Mouse (Mus musculus) ES-E14 (cell line): Measurements from ENCODE around the gene Osgin1. TPM values are rescaled to one million over a fixed set of nuclear protein-coding genes. Genes with fewer than 3 reads are reported as not detected.

Experiments
- DNase-seq: peaks from one replicate; pipeline ENCODE4 v3.0.0-alpha.2; 2013; ENCODE audit warnings: low read depth, low spot score
- H3K27ac ChIP-seq: 2 replicates; pipeline ENCODE4 v1.5.1; 2012; ENCODE audit warnings: low read depth, mild to moderate bottlenecking, low read length, moderate library complexity, mixed read lengths; ENCODE audit not compliant: poor library complexity, insufficient read depth, severe bottlenecking
- H3K36me3 ChIP-seq: 2 replicates; pipeline ENCODE4 v1.6.1; 2012; ENCODE audit warnings: mild to moderate bottlenecking, low read length, moderate library complexity, mixed read lengths; ENCODE audit not compliant: control insufficient read depth, poor library complexity, insufficient read depth, severe bottlenecking
- H3K4me1 ChIP-seq, 2 experiments: fragments of 150-350 bp in 1 of 2; sonication (generic) in 1 of 2; 2 replicates each; pipeline ENCODE4 v1.6.1; 2012; ENCODE audit warnings: low read length in 2 of 2, mild to moderate bottlenecking in 1 of 2, mixed read lengths in 1 of 2; ENCODE audit not compliant: control insufficient read depth in 2 of 2, insufficient read depth in 2 of 2, poor library complexity in 1 of 2
- H3K4me3 ChIP-seq, 2 experiments: fragments of 150-350 bp in 1 of 2; sonication (generic) in 1 of 2; 2 replicates each; pipeline ENCODE4 v1.5.1; 2012; ENCODE audit warnings: low read length in 2 of 2, low read depth in 1 of 2, mild to moderate bottlenecking in 1 of 2, mixed read lengths in 1 of 2; ENCODE audit not compliant: insufficient read depth in 1 of 2, poor library complexity in 1 of 2, severe bottlenecking in 1 of 2
- H3K9ac ChIP-seq: 2 replicates; pipeline ENCODE4 v1.6.1; 2012; ENCODE audit warnings: low read depth, mild to moderate bottlenecking, low read length, mixed read lengths; ENCODE audit not compliant: poor library complexity, insufficient read depth, severe bottlenecking
- H3K9me3 ChIP-seq: fragments of 150-350 bp; sonication (generic); 2 replicates; pipeline ENCODE4 v1.6.1; 2012; ENCODE audit warnings: low read depth, mild to moderate bottlenecking, low read length; ENCODE audit not compliant: control insufficient read depth, insufficient read depth
- CHD2 ChIP-seq: IDR thresholded peaks from 2 replicates; pipeline ENCODE4 v1.6.1; 2014; ENCODE audit warnings: mild to moderate bottlenecking, low read depth, low read length, inconsistent platforms
- HCFC1 ChIP-seq: IDR thresholded peaks from 2 replicates; pipeline ENCODE4 v1.6.1; 2012; ENCODE audit warnings: low read length, inconsistent platforms, borderline replicate concordance; ENCODE audit not compliant: insufficient read depth
- MAFK ChIP-seq: IDR thresholded peaks from 2 replicates; pipeline ENCODE4 v1.6.1; 2014; ENCODE audit warnings: mild to moderate bottlenecking, low read depth, low read length, inconsistent platforms; ENCODE audit not compliant: insufficient read depth
- ZC3H11A ChIP-seq: IDR thresholded peaks from 2 replicates; pipeline ENCODE4 v1.6.1; 2012; ENCODE audit warnings: low read depth, mild to moderate bottlenecking, inconsistent platforms, low read length, borderline replicate concordance
- ZNF384 ChIP-seq: IDR thresholded peaks from 2 replicates; pipeline ENCODE4 v1.6.1; 2012; ENCODE audit warnings: low read depth, low read length, inconsistent platforms
- in situ Hi-C, 2 experiments: fragments of 600-800 bp; cut with MboI; formaldehyde crosslinking; loops; one replicate each; pipeline ENCODE4 v1.15.1; 2025; ENCODE audit warnings: low sequenced_read_pairs in 2 of 2, inconsistent platforms in 1 of 2; ENCODE audit not compliant: unreplicated experiment in 2 of 2
- total RNA-seq: library from RNA; depleted of rRNA; stranded (reverse); fragments of 300-350 nt; gene quantifications from 2 replicates; pipeline ENCODE4 v1.2.3, GENCODE M21; 2012

Osgin1 gene
- total RNA-seq, 1 experiment: 0.36 TPM

- Histone ChIP-seq H3K4me3 (no peak overlapping the region), H3K36me3 (peaks cover 3% of the 10 kb centered on the region; the same call in 1 of the 2 replicates), H3K9ac (no peak overlapping the region), H3K9me3 (no peaks in the 10 kb centered on the region), H3K27ac (no peak overlapping the region), H3K4me1 (peaks cover 0 to 5% of the 10 kb centered on the region in 2 experiments; a peak in 1 of 4 replicates)
- no peak for DNase-seq
- no peak for TF ChIP-seq ZNF384
- TF ChIP-seq CHD2: no peak
- TF ChIP-seq HCFC1: no peak
- TF ChIP-seq MAFK: no peak
- no peak for TF ChIP-seq ZC3H11A
- in situ Hi-C loops: no loop called here
Observed at GRCm38 (mm10) chr8:119400122-119400671, 33.7 kb upstream of the Osgin1 start.

GRCm38 (mm10) chr8:119400904-119401303 lies 33.0 kb upstream of the Osgin1 start:
- TF ChIP-seq MAFK (no peak), ZNF384 (no peak), ZC3H11A (no peak), HCFC1 (no peak), CHD2 (no peak)
- H3K27ac ChIP-seq: no peak overlapping the region
- in situ Hi-C loops: no loop called here
- DNase-seq: no peak
- H3K4me3 ChIP-seq: no peak overlapping the region
- H3K4me1 ChIP-seq: no peaks in the 10 kb centered on the region
- no peaks in the 10 kb centered on the region for H3K9me3 ChIP-seq
- peaks cover 3% of the 10 kb centered on the region; the same call in 1 of the 2 replicates for H3K36me3 ChIP-seq
- no peak overlapping the region for H3K9ac ChIP-seq

- peaks cover 3% of the 10 kb centered on the region; the same call in 1 of the 2 replicates for H3K36me3 ChIP-seq
- no peak for DNase-seq
- in situ Hi-C loops: no loop called here
- H3K4me3 ChIP-seq: no peak overlapping the region
- no peaks in the 10 kb centered on the region for H3K9me3 ChIP-seq
- no peak overlapping the region for H3K27ac ChIP-seq
- H3K9ac ChIP-seq: no peak overlapping the region
- no peaks in the 10 kb centered on the region for H3K4me1 ChIP-seq
- TF ChIP-seq MAFK (no peak), ZNF384 (no peak), HCFC1 (no peak), CHD2 (no peak), ZC3H11A (no peak)
Observed at GRCm38 (mm10) chr8:119403912-119404311, 30.0 kb upstream of the Osgin1 start.

GRCm38 (mm10) chr8:119404648-119405047 lies 29.3 kb upstream of the Osgin1 start:
- in situ Hi-C loops: no loop called here
- H3K9ac ChIP-seq: no peak overlapping the region
- TF ChIP-seq MAFK (no peak), CHD2 (no peak), ZNF384 (no peak), ZC3H11A (no peak), HCFC1 (no peak)
- H3K36me3 ChIP-seq: peaks cover 3% of the 10 kb centered on the region; the same call in 1 of the 2 replicates
- H3K27ac ChIP-seq: no peak overlapping the region
- H3K4me3 ChIP-seq: no peak overlapping the region
- DNase-seq: no peak
- no peaks in the 10 kb centered on the region for H3K4me1 ChIP-seq
- no peaks in the 10 kb centered on the region for H3K9me3 ChIP-seq
